Mouse (Mus musculus): ENCODE data around the gene Tmem88b.

GRCm38 (mm10) chr4:155734951-155735702 is 50.5 kb downstream of the Tmem88b start:
- TF ChIP-seq CTCF (IDR thresholded peaks at IDR 0.05; ENCODE audit: low read depth) = no peak
- TF ChIP-seq EP300 (IDR thresholded peaks at IDR 0.05; ENCODE audit: low read depth) = no peak

Measured in heart, postnatal 0 days (tissue).